Mouse (Mus musculus): ENCODE data around the gene Dkkl1. TPM values are rescaled to one million over a fixed set of nuclear protein-coding genes. Genes with fewer than 3 reads are reported as not detected.

Dkkl1 gene
- polyA plus RNA-seq, 1 experiment from 2014 or later = 1.5 TPM

Small RNAs within 50 kb of the gene (microRNA-seq; reads per million reads assigned to microRNA genes)
- gene Mir7055 = not detected

Other genes with a start within 250 kb of the Dkkl1 start
- gene Cpt1c, start 237.3 kb downstream of the Dkkl1 start, polyA plus RNA-seq (2016; fragmentation: Nextera tagmentation; extraction: Ambion mirVana) = 10.7 and 11.5 TPM in 2 replicates
- 377 and 394 TPM in 2 replicates for gene Prmt1, start 225.6 kb downstream of the Dkkl1 start, polyA plus RNA-seq (2016; fragmentation: Nextera tagmentation; extraction: Ambion mirVana)
- gene Irf3, start 214.5 kb downstream of the Dkkl1 start, polyA plus RNA-seq (2016; fragmentation: Nextera tagmentation; extraction: Ambion mirVana) = 59.5 and 60.8 TPM in 2 replicates
- 42.1 and 42.5 TPM in 2 replicates for gene Bcl2l12, start 213.4 kb downstream of the Dkkl1 start, polyA plus RNA-seq (2016; fragmentation: Nextera tagmentation; extraction: Ambion mirVana)
- 37.0 and 41.2 TPM in 2 replicates for gene Scaf1, start 195.8 kb downstream of the Dkkl1 start, polyA plus RNA-seq (2016; fragmentation: Nextera tagmentation; extraction: Ambion mirVana)
- 79.3 and 79.4 TPM in 2 replicates for gene Rras, start 194.2 kb downstream of the Dkkl1 start, polyA plus RNA-seq (2016; fragmentation: Nextera tagmentation; extraction: Ambion mirVana)
- gene Prr12, start 159.3 kb downstream of the Dkkl1 start, polyA plus RNA-seq (2016; fragmentation: Nextera tagmentation; extraction: Ambion mirVana) = 7.1 and 7.2 TPM in 2 replicates
- gene Nosip, start 149.7 kb downstream of the Dkkl1 start, polyA plus RNA-seq (2016; fragmentation: Nextera tagmentation; extraction: Ambion mirVana) = 43.3 and 45.7 TPM in 2 replicates
- 13.6 and 14.0 TPM in 2 replicates for gene Prrg2, start 149.5 kb downstream of the Dkkl1 start, polyA plus RNA-seq (2016; fragmentation: Nextera tagmentation; extraction: Ambion mirVana)
- 290 and 291 TPM in 2 replicates for gene Rcn3, start 119.9 kb downstream of the Dkkl1 start, polyA plus RNA-seq (2016; fragmentation: Nextera tagmentation; extraction: Ambion mirVana)
- 28.1 and 28.3 TPM in 2 replicates for gene Fcgrt, start 108.3 kb downstream of the Dkkl1 start, polyA plus RNA-seq (2016; fragmentation: Nextera tagmentation; extraction: Ambion mirVana)
- gene Rps11, start 87.7 kb downstream of the Dkkl1 start, polyA plus RNA-seq (2016; fragmentation: Nextera tagmentation; extraction: Ambion mirVana) = 1,003 and 1,022 TPM in 2 replicates
- 868 and 880 TPM in 2 replicates for gene Rpl13a, start 83.4 kb downstream of the Dkkl1 start, polyA plus RNA-seq (2016; fragmentation: Nextera tagmentation; extraction: Ambion mirVana)
- 0.22 and 0.50 TPM in 2 replicates for gene Gm45713, start 75.9 kb downstream of the Dkkl1 start, polyA plus RNA-seq (2016; fragmentation: Nextera tagmentation; extraction: Ambion mirVana)
- gene Flt3l, start 75.7 kb downstream of the Dkkl1 start, polyA plus RNA-seq (2016; fragmentation: Nextera tagmentation; extraction: Ambion mirVana) = 1.1 and 1.2 TPM in 2 replicates
- 81.3 and 86.2 TPM in 2 replicates for gene Pih1d1, start 57.8 kb downstream of the Dkkl1 start, polyA plus RNA-seq (2016; fragmentation: Nextera tagmentation; extraction: Ambion mirVana)
- 34.9 and 39.6 TPM in 2 replicates for gene Aldh16a1, start 57.6 kb downstream of the Dkkl1 start, polyA plus RNA-seq (2016; fragmentation: Nextera tagmentation; extraction: Ambion mirVana)
- 2.6 and 3.8 TPM in 2 replicates for gene Slc17a7, start 48.2 kb downstream of the Dkkl1 start, polyA plus RNA-seq (2016; fragmentation: Nextera tagmentation; extraction: Ambion mirVana)
- not detected in 2 replicates for gene Gfy, start 32.6 kb downstream of the Dkkl1 start, polyA plus RNA-seq (2016; fragmentation: Nextera tagmentation; extraction: Ambion mirVana)
- 0.40 TPM in 1 of 2 replicates, not detected in the other for gene Pth2, start 31.2 kb downstream of the Dkkl1 start, polyA plus RNA-seq (2016; fragmentation: Nextera tagmentation; extraction: Ambion mirVana)
- gene Ccdc155, start 7.3 kb downstream of the Dkkl1 start, polyA plus RNA-seq (2016; fragmentation: Nextera tagmentation; extraction: Ambion mirVana) = 0.62 and 0.70 TPM in 2 replicates
- 131 and 138 TPM in 2 replicates for gene Tead2, start 3.6 kb upstream of the Dkkl1 start, polyA plus RNA-seq (2016; fragmentation: Nextera tagmentation; extraction: Ambion mirVana)
- 1.2 and 1.4 TPM in 2 replicates for gene Cd37, start 27.0 kb upstream of the Dkkl1 start, polyA plus RNA-seq (2016; fragmentation: Nextera tagmentation; extraction: Ambion mirVana)
- 0.37 TPM in 2 replicates for gene Slc6a16, start 28.9 kb upstream of the Dkkl1 start, polyA plus RNA-seq (2016; fragmentation: Nextera tagmentation; extraction: Ambion mirVana)
- not detected in 2 replicates for gene Slc6a21, start 65.4 kb upstream of the Dkkl1 start, polyA plus RNA-seq (2016; fragmentation: Nextera tagmentation; extraction: Ambion mirVana)
- gene Trpm4, start 121.6 kb upstream of the Dkkl1 start, polyA plus RNA-seq (2016; fragmentation: Nextera tagmentation; extraction: Ambion mirVana) = 15.2 and 15.4 TPM in 2 replicates
- gene Hrc, start 123.1 kb upstream of the Dkkl1 start, polyA plus RNA-seq (2016; fragmentation: Nextera tagmentation; extraction: Ambion mirVana) = 25.5 and 26.9 TPM in 2 replicates
- 2.6 and 3.3 TPM in 2 replicates for gene Ppfia3, start 154.9 kb upstream of the Dkkl1 start, polyA plus RNA-seq (2016; fragmentation: Nextera tagmentation; extraction: Ambion mirVana)
- gene Lin7b, start 158.4 kb upstream of the Dkkl1 start, polyA plus RNA-seq (2016; fragmentation: Nextera tagmentation; extraction: Ambion mirVana) = 0.82 and 1.1 TPM in 2 replicates
- gene Snrnp70, start 183.6 kb upstream of the Dkkl1 start, polyA plus RNA-seq (2016; fragmentation: Nextera tagmentation; extraction: Ambion mirVana) = 169 and 173 TPM in 2 replicates
- 0.41 and 0.52 TPM in 2 replicates for gene Kcna7, start 193.5 kb upstream of the Dkkl1 start, polyA plus RNA-seq (2016; fragmentation: Nextera tagmentation; extraction: Ambion mirVana)
- gene Ntf5, start 201.5 kb upstream of the Dkkl1 start, polyA plus RNA-seq (2016; fragmentation: Nextera tagmentation; extraction: Ambion mirVana) = 1.8 TPM in 2 replicates
- not detected in 2 replicates for gene Lhb, start 208.7 kb upstream of the Dkkl1 start, polyA plus RNA-seq (2016; fragmentation: Nextera tagmentation; extraction: Ambion mirVana)
- gene Gys1, start 222.7 kb upstream of the Dkkl1 start, polyA plus RNA-seq (2016; fragmentation: Nextera tagmentation; extraction: Ambion mirVana) = 115 and 121 TPM in 2 replicates
- 80.7 TPM in 2 replicates for gene Ruvbl2, start 225.9 kb upstream of the Dkkl1 start, polyA plus RNA-seq (2016; fragmentation: Nextera tagmentation; extraction: Ambion mirVana)
- 4,047 and 4,171 TPM in 2 replicates for gene Ftl1, start 247.7 kb upstream of the Dkkl1 start, polyA plus RNA-seq (2016; fragmentation: Nextera tagmentation; extraction: Ambion mirVana)